Mouse (Mus musculus) liver (tissue): ENCODE results near the gene Spats2.
A peak's percentile ranks its signal among the peaks of the same experiment; 100 is the strongest.
"Not testable (repeated sequence)": the region's sequence is repeated elsewhere in the genome, so short reads cannot be mapped to it uniquely, and the experiment has no call there.

Experiments
- DNase-seq: peaks from one replicate; pipeline ENCODE4 v3.0.0-alpha.2; 2020; ENCODE audit warnings: mixed read lengths

Spats2 gene

DNA sequence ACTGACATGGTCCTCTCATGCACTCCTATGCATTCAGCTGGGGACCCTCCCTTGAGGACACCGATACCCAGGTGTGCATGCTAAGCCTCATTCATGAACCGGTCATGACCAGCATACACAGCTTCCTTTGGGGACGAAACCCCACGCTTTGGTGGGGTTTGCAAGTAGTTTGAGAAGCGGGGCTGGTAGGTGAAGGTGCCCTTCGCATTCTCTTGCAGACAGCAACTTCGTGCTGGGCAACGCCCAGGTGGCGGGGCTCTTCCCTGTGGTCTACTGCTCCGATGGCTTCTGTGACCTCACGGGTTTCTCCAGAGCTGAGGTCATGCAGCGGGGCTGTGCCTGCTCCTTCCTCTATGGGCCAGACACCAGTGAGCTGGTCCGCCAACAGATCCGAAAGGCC lies 100.4 kb downstream of the Spats2 start:
- DNase-seq, result no peak

DNA sequence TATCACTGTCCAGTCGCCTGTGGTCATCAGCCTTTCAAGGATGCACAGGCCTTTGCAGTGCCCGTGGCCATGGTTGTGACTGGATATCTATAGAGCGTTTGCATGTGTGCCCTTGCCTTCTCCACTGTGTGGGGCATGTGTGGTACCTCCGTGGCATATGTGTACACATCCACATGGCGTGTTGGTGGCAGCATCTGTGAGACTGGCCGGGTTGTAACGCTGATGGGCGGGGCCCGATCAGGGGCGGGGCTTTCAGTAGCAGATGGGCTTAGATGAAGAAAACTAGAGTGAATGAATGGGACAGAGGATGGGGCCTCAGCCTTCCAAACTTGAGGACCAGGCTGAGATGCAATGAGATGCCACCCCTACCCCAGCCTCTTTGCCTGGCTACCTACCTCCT lies 106.3 kb downstream of the Spats2 start:
- no peak for DNase-seq

- DNase-seq, result no peak
Measured at GRCm38 (mm10) chr15:99233719-99234118, 108.0 kb downstream of the Spats2 start.

- DNase-seq, result no peak
Measured at GRCm38 (mm10) chr15:99234326-99235010, 108.8 kb downstream of the Spats2 start.

- DNase-seq, result no peak
Measured at GRCm38 (mm10) chr15:99238006-99238405, 112.3 kb downstream of the Spats2 start.

GRCm38 (mm10) chr15:99240129-99240528 lies 114.4 kb downstream of the Spats2 start:
- DNase-seq, result no peak

- no peak for DNase-seq
Measured at GRCm38 (mm10) chr15:99241249-99241648, 115.5 kb downstream of the Spats2 start.

DNA sequence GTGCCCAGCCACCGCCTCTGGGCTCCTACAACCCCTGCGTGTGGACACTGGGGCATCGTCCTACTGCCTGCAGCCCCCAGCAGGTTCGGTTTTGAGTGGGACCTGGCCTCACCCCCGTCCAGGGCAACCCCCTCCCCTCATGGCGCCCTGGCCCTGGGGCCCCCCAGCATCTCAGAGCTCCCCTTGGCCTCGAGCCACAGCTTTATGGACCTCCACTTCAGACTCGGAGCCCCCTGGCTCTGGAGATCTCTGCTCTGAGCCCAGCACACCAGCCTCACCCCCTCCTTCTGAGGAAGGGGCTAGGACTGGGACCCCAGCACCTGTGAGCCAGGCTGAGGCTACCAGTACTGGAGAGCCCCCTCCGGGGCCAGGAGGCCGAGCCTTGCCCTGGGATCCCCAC lies 116.3 kb downstream of the Spats2 start:
- no peak for DNase-seq

- DNase-seq, result not testable (repeated sequence)
Measured at GRCm38 (mm10) chr15:99246736-99247135, 121.0 kb downstream of the Spats2 start.

DNA sequence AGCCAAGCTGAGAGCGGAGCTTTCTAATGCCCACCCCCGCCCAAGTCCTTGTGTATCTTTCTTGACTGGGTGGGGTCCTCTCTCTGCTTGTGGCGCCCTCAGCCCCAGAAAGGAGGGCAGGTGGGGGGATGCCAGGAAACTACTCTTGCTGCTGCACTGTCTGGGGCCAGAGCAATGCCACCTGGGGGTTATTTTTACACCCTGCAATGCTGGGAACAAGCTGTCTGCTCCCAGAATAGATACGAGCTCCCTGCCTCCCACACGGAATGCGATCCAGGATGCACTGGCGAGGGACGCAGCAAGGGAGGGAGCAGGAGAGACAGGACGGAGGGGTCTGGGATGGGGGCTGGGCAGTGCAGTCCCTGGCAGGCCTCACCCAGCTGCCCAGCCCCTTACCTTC lies 123.3 kb downstream of the Spats2 start:
- DNase-seq, result no peak

- no peak for DNase-seq
Measured at GRCm38 (mm10) chr15:99249938-99250337, 124.2 kb downstream of the Spats2 start.

DNA sequence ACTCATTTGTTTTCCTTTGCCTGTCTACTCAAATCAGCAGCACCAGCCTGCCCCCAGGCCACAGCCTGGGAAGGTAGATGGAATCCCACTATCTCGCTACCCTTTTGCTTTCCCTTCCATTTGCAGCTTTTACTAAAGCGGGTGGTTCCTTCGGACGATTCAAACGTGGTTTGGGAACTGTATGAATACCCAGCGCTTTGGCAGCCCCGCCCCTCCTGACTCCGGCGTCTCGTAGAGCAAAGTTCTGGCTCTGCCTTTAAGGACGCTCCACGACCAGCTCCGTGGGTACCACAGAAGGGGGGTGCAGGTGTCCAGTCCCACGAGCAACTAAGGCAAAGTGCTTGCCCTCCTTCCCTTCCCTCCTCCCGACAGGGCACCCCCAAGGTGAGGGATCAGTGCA lies 125.4 kb downstream of the Spats2 start:
- peak; percentile 36 for DNase-seq

DNA sequence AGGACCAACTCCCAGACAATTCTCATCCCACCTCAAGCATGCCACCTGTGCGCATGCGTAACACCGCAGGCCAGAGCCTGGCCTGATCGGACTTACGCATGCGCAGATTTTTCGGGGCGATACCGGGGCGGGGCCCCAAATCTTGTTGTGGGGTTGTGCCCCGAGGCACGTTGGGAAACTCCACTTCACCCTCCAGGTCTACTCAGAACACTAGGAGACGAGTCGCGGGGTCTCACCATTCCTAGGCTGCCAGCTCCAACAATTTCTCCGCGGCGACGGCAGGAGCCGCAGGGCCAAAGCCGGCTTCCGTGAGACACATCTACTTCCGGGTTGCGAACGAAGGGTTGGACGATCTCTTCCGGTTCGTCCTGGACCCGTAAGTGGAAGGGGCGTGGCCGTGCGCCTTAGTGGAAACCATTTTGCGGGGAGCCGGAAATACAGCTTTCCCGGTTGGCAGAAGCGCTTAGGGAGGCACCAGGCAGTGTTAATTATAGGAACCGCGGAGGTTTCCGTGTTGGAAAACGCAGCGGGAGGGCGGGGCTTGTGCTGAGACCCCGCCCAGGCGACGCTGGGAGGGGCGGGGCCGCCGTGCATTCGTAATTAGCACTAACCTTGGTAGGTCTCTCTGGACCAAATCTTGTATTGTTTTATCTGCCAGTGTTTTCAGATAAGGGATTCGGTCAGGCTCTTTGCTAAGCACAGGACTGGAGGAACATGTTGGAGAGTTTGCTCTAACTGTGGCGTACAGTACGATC lies 126.1 kb downstream of the Spats2 start, which contains the start of gene Mcrs1:
Mcrs1 (minus strand) TSS at position 336 of the 755 bp plus-strand sequence.
- peak; percentile 95 for DNase-seq

- DNase-seq, result no peak
Measured at GRCm38 (mm10) chr15:99252381-99253174, 126.9 kb downstream of the Spats2 start.

GRCm38 (mm10) chr15:99253175-99253479 lies 127.4 kb downstream of the Spats2 start:
- not testable (repeated sequence) for DNase-seq

- no peak for DNase-seq
Measured at GRCm38 (mm10) chr15:99253772-99254171, 128.1 kb downstream of the Spats2 start.

DNA sequence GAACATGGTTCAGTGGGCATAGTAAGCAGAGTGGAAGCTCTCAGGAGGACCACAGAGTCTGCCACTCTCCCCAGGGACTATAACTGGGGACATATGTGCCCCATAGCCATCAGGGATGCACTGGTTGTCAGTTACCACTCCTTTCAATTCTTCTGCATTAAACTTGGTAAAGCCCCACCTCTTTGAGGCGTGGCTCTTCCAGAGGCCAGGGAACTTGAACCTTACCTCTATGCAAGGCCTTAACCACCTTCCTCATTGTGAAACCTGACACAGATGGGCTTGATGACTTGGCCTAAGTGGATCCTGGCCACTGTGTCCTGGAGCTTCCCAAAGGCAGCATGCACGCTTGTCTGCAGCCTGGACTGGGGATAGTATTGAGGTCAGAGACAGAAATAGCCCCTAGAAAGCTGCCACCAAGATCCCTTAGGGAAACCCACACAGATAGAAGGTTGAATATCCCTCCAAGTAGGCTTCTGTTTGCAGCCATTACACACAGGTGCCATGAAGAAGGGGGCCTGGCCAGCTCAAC lies 128.8 kb downstream of the Spats2 start:
- no peak for DNase-seq

DNA sequence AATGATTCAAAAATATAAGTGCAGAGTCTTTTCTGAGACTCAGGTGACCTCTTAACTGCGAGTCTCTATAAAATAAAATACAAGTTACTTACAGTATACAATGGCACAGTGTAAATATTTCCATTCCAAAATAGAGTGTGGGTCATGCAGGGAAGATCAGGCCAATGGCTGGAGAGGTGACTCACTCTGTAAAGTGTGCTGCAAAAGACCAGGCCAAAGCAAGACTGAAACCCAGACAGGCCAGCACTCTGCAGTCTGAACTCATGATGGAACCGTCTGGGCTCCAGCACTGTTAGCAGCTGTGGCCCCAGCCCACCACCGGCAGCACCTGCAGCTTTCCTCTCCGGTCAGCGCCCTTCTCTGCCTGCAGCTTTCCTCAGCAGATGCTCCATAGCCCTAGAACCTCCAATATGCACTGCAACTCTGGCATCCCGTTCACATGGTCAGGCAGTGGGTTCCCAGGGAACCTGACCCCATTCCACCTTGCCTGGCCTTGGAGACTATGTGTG lies 129.6 kb downstream of the Spats2 start:
- DNase-seq, result no peak

DNA sequence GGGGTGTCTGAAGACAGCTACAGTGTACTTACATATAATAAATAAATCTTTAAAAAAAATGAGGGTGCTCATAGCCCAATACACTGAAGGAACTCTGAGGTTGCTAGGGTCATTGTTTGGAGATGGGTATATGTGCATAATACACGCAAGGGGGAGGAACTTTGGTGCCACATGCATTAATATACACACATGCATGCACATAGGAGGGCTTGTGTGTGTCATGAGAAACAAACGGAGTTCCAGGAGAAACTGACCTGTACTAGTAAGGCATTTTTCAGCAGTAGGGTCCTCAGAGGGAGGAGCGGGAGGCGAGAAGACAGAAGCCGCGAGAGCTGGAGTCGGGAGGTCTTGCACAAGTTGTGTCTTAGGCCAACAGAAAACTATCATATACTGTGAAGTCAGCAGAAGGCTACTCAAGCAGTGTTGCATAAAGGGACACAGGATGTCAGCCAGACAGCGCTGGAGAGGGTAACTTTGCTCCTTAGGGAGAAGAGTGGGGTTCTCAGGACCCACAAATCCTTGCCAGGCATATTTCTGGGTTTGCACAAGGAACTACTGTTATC lies 133.5 kb downstream of the Spats2 start:
- no peak for DNase-seq

DNA sequence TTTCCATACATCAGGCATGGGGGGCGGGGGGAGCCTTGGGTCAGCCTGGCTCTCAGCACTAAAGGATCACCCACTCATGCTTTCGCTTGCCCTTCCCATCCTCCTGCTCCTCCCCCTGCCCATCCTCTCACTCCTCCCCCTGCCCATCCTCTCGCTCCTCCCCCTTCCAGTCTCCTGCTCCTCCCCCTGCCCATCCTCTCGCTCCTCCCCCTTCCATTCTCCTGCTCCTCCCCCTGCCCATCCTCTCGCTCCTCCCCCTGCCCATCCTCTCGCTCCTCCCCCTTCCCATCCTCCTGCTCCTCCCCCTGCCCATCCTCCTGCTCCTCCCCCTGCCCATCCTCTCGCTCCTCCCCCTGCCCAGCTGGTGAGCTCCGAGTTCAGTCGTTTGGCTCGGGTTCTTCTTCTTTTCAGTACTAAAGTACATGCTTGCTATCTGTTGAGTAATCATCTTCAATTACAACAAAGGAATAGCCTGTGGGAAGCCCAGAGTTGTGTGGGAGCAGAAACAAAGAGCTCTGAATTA lies 134.1 kb downstream of the Spats2 start:
- DNase-seq, result peak; percentile 85

GRCm38 (mm10) chr15:99262702-99263101 lies 137.0 kb downstream of the Spats2 start:
- no peak for DNase-seq
